In genomic region chr2:71453161-71453916, GRCm38 (mm10) we compare ENCODE assay signal across 8 mouse cellular contexts. TPM values are rescaled to one million over a fixed set of nuclear protein-coding genes. Genes with fewer than 3 reads are reported as not detected.
DNase-seq lines count a peak whose midpoint lies in the region; ATAC-seq lines count a peak whose summit lies in the region.

Gene Metap1d, plus strand, starts transcription at chr2:71453276.

- DNase-seq in adipocyte (ENCODE audit: low spot score) = peak; percentile 95
- DNase-seq in embryo, embryonic 10 days (ENCODE audit: low spot score) = peak; percentile 99
- DNase-seq in gastrocnemius, postnatal 10 days = peak; percentile 95
- DNase-seq in induced T-regulatory cell, adult 2 months (ENCODE audit: low read depth) = peak; percentile 95
- DNase-seq in left cerebral cortex, adult 9 months (ENCODE audit: low spot score in 2 of 2) = peak; percentile 86 to 95
- DNase-seq in right cerebral cortex, postnatal 14 days = peak; percentile 95
- DNase-seq in urinary bladder, postnatal 36 days (ENCODE audit: low spot score in 2 of 2) = peak; percentile 81 to 93

- peak; percentile 96 for ATAC-seq in megakaryocyte progenitor cell, adult 5-6 weeks (replicated peaks; ENCODE audit: poor library complexity)

RNA-seq across cellular contexts. Expression of gene Metap1d, which starts in this region (rescaled TPM):
- total RNA-seq in gastrocnemius, postnatal 10 days (2021) = 10 to 100 TPM; 22.6 to 26.1 TPM
- 30.3 and 39.8 TPM in 2 replicates for total RNA-seq in megakaryocyte progenitor cell, adult 5-6 weeks (2015)
- 21.3 and 24.7 TPM in 2 replicates for total RNA-seq in megakaryocyte progenitor cell, adult 5-6 weeks (2017)

Comparison
In these comparisons a context has a peak if more than half of its experiments do, and no peak if none do; other contexts are left out.
1. Peak in every context shown above with its lines: DNase-seq and ATAC-seq.